Mouse (Mus musculus): Measurements from ENCODE around the gene Thada. TPM values are rescaled to one million over a fixed set of nuclear protein-coding genes. Genes with fewer than 3 reads are reported as not detected.

Thada gene
- polyA plus RNA-seq, 1 experiment: 0.72 TPM

DNA sequence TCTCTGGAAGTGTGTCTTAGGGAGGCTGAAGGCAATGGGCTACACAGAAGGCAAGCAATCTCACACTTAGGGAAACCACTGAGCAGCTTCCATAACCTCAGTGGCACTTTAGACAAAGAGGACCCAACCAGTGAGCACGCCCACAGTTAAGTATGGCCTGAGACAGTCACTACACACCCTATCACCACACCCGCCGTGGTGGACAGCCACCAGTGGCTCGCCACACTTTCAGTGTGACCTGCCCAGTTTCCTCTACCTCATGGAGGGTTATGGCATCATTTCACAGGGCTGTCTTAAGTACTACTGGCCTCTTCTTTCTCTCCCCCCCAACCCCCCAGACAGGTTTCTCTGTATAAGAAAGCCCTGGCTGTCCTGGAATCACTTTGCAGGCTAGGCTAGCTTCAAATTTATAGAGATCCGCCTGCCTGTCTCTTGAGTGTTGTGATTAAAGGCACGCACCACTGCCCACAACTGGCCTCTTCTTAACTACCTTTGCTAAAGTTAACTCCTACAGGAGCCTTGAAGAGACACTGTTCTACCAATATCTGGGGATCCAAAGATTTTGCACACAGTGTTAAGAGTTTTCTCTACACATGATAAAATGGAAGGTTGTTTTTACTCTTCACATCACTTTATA lies 194.3 kb downstream of the Thada start:
- TF ChIP-seq GATA1 (IDR thresholded peaks at IDR 0.05; ENCODE audit: borderline replicate concordance, low read length) (no peak), FLI1 (IDR thresholded peaks at IDR 0.05; ENCODE audit: low read length) (no peak)
- Histone ChIP-seq H3K9me3 (no peaks in the 10 kb centered on the region), H3K4me3 (replicated peaks) (no peak overlapping the region), H3K4me1 (peaks cover 52% of the 10 kb centered on the region), H3K27me3 (replicated peaks) (no peaks in the 10 kb centered on the region), H3K36me3 (replicated peaks; ENCODE audit: low read length) (peaks cover 26% of the 10 kb centered on the region)

DNA sequence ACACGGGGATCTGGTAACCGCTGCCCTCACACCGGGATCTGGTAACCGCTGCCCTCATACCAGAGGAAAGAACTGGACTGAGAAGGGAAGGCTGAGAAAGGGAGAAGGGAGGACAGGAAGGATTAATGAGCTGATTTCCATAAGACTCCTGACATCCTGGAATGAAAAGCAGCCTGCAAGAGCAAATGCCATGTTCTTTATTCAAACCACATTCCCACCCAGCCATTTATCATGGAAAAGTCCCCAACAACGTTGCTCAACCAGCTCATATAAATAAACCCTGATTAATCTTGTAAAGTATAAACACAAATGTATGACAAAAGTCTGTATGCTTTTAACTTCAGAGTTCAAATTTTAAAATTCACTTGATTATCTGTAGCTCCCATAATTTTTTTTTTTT lies 196.3 kb downstream of the Thada start:
- H3K27me3 ChIP-seq (replicated peaks): no peaks in the 10 kb centered on the region
- H3K9me3 ChIP-seq: no peaks in the 10 kb centered on the region
- H3K4me1 ChIP-seq: peaks cover 54% of the 10 kb centered on the region
- H3K4me3 ChIP-seq (replicated peaks): no peak overlapping the region
- H3K36me3 ChIP-seq (replicated peaks; ENCODE audit: low read length): peaks cover 39% of the 10 kb centered on the region
- TF ChIP-seq FLI1 (IDR thresholded peaks at IDR 0.05; ENCODE audit: low read length): no peak
- no peak for TF ChIP-seq GATA1 (IDR thresholded peaks at IDR 0.05; ENCODE audit: borderline replicate concordance, low read length)

DNA sequence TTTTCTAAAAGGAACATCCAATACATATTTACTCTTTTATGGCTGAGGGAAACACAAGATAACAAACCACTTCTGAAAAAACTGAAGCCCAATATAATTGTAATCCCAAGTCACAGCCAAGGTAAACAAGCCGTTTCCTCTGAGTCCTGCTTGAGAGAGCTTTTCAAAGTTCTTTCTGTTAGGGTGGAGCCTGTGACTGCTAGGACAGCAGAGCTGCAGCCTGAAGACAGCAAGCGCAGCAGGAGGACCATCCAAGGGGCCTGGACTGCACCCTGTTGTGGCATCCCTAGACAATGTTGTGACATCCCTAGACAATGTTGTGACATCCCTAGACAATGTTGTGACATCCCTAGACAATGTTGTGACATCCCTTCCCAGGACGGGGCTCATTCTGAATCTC lies 197.6 kb downstream of the Thada start:
- Histone ChIP-seq H3K4me1 (peaks cover 46% of the 10 kb centered on the region), H3K27me3 (replicated peaks) (no peaks in the 10 kb centered on the region), H3K36me3 (replicated peaks; ENCODE audit: low read length) (peaks cover 42% of the 10 kb centered on the region), H3K4me3 (replicated peaks) (no peak overlapping the region), H3K9me3 (no peaks in the 10 kb centered on the region)
- no peak for TF ChIP-seq FLI1 (IDR thresholded peaks at IDR 0.05; ENCODE audit: low read length)
- TF ChIP-seq GATA1 (IDR thresholded peaks at IDR 0.05; ENCODE audit: borderline replicate concordance, low read length): no peak

DNA sequence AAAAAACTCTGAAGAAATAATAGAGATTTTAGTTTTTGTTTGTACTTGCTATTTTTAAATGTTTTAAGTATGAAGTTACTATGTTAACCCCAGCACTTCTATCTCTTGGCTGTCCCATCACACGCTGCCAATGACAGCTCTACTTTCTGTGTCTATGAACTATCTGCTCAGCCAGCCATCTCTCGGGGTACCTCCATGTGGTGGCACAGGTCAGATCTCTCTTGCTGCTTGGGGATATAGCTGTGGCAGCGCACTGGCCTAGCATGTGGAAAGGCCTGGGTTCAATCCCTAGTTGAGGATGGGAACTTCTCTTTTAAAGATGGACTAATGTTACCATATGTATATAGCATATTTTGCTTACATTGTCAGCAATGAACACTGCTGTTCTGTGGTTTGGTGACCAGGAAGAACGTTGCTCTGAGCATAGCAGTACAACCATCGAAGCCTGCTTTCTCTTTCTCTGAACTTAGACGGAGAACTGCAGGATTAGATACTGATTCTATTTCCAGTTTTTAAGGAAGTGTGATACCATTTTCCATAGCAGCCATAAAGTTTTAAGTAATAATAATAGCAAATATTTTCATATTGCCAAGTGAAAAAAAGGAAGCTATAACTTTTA lies 198.4 kb downstream of the Thada start:
- no peak for TF ChIP-seq GATA1 (IDR thresholded peaks at IDR 0.05; ENCODE audit: borderline replicate concordance, low read length)
- no peak for TF ChIP-seq FLI1 (IDR thresholded peaks at IDR 0.05; ENCODE audit: low read length)
- H3K36me3 ChIP-seq (replicated peaks; ENCODE audit: low read length): peaks cover 42% of the 10 kb centered on the region
- no peaks in the 10 kb centered on the region for H3K27me3 ChIP-seq (replicated peaks)
- H3K4me3 ChIP-seq (replicated peaks): no peak overlapping the region
- peaks cover 49% of the 10 kb centered on the region for H3K4me1 ChIP-seq
- H3K9me3 ChIP-seq: no peaks in the 10 kb centered on the region

DNA sequence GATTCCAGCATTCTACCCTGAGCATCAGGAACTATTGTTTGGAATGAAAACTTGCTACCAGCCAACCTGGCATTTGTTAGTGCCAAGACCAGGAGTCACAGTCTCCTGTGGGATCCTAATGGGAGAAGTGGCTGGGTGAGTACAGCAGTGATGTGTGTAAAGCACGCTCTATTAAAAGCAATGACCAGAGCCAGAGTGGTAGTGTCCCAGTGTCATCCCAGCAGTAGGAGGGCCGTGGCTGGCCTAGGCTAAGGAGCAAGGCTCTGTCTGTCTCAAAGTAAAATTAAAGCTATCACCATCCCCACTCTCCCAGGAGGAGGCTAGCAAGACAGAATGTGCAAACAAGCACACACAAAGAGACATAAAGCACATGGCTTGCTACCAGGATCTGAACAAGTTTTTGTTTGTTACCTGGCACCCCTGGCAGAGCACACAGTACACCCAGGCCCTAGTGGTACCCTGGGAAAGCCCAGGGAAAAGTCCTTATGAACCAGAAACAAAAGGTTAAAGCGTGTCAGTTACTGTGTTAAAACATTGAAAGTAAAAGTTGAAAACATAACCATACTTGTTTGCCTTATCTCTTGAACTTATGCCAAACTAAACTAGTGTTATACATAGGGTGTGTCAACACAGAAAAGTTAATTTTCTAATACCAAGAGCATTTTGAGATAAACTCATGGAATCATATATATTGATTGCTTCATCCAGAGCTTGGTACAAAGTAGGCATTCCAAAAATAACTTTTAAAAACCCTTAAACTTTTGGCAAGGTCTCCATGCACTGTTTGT lies 199.7 kb downstream of the Thada start:
- peaks cover 46% of the 10 kb centered on the region for H3K36me3 ChIP-seq (replicated peaks; ENCODE audit: low read length)
- TF ChIP-seq GATA1 (IDR thresholded peaks at IDR 0.05; ENCODE audit: borderline replicate concordance, low read length) (no peak), FLI1 (IDR thresholded peaks at IDR 0.05; ENCODE audit: low read length) (no peak)
- H3K9me3 ChIP-seq: no peaks in the 10 kb centered on the region
- peaks cover 48% of the 10 kb centered on the region for H3K4me1 ChIP-seq
- no peak overlapping the region for H3K4me3 ChIP-seq (replicated peaks)
- H3K27me3 ChIP-seq (replicated peaks): no peaks in the 10 kb centered on the region

DNA sequence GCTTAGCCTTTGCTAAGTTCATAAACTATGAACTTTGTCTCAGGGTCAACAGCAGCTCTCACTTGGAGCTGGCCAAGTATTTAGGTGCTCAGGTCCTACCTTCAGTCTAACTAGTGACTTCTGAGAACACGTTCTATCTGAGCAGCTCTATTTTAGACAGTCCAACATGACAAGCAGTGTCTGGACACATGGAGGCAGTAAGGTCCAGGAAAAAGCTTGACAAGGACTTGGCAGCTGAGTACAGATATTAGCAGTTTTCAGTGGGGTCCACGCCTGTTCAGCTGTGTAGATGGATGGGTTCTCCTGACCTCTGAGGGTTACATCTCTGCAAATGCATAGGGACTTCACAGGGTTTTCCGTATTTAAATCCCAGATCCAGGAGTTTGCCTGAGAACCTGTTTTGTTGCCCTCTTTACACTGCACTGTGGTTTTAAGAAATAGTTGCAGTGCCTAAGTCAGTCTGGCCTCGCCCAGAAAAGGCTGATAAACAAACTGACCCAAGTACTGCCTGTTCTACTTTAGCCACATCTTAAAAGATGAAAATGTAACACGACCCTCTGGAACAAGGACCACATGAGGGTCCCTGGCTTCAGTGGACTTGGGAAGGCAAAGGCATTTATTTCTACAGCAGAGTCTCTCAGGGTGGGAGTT lies 200.4 kb downstream of the Thada start:
- H3K9me3 ChIP-seq: no peaks in the 10 kb centered on the region
- H3K36me3 ChIP-seq (replicated peaks; ENCODE audit: low read length): peaks cover 45% of the 10 kb centered on the region
- H3K4me1 ChIP-seq: peaks cover 47% of the 10 kb centered on the region
- TF ChIP-seq GATA1 (IDR thresholded peaks at IDR 0.05; ENCODE audit: borderline replicate concordance, low read length): no peak
- TF ChIP-seq FLI1 (IDR thresholded peaks at IDR 0.05; ENCODE audit: low read length): no peak
- no peak overlapping the region for H3K4me3 ChIP-seq (replicated peaks)
- H3K27me3 ChIP-seq (replicated peaks): no peaks in the 10 kb centered on the region

DNA sequence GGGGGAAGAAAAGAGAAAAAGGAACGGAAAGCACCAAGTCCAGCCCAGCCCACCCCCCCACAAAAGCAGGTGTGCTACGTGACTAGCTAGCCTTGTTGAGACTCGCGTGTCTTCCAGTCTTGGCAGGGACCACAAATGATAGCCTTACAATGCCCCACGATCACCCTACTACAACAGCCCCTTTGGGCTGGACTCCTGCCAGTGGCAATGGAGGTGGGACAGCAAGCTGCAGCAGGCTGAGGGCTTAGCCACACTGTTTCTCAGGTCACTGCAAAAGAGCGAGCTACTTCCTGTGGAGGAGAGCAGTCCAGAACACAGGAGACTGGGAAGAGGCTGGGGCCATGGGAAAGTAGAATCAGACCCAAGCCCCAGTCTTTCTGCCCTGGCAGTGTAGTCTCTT lies 201.7 kb downstream of the Thada start:
- Histone ChIP-seq H3K4me3 (replicated peaks) (no peak overlapping the region), H3K4me1 (peaks cover 45% of the 10 kb centered on the region), H3K36me3 (replicated peaks; ENCODE audit: low read length) (peaks cover 38% of the 10 kb centered on the region), H3K27me3 (replicated peaks) (no peaks in the 10 kb centered on the region), H3K9me3 (no peaks in the 10 kb centered on the region)
- TF ChIP-seq GATA1 (IDR thresholded peaks at IDR 0.05; ENCODE audit: borderline replicate concordance, low read length): no peak
- no peak for TF ChIP-seq FLI1 (IDR thresholded peaks at IDR 0.05; ENCODE audit: low read length)

DNA sequence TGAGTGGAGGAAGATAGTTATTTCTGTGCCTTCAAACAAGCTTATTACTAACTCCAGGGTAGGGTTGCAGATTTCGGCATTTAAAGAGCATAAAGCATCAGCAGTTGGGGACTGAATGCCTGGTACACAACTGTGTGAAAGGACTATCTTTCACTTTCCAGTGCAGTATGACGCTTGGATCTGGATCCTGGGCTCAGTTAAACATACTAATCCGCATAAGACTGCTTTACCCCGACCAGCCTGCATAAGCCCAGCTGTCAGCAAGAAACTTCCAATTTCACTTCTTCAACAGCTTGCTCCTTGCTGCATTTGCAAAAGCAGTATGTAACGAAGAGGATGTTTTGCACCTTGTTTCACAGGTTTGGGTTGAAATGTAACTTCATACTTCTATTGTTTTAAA lies 202.4 kb downstream of the Thada start:
- no peaks in the 10 kb centered on the region for H3K27me3 ChIP-seq (replicated peaks)
- no peak overlapping the region for H3K4me3 ChIP-seq (replicated peaks)
- peaks cover 46% of the 10 kb centered on the region for H3K4me1 ChIP-seq
- TF ChIP-seq GATA1 (IDR thresholded peaks at IDR 0.05; ENCODE audit: borderline replicate concordance, low read length): no peak
- no peak for TF ChIP-seq FLI1 (IDR thresholded peaks at IDR 0.05; ENCODE audit: low read length)
- no peaks in the 10 kb centered on the region for H3K9me3 ChIP-seq
- H3K36me3 ChIP-seq (replicated peaks; ENCODE audit: low read length): peaks cover 36% of the 10 kb centered on the region

DNA sequence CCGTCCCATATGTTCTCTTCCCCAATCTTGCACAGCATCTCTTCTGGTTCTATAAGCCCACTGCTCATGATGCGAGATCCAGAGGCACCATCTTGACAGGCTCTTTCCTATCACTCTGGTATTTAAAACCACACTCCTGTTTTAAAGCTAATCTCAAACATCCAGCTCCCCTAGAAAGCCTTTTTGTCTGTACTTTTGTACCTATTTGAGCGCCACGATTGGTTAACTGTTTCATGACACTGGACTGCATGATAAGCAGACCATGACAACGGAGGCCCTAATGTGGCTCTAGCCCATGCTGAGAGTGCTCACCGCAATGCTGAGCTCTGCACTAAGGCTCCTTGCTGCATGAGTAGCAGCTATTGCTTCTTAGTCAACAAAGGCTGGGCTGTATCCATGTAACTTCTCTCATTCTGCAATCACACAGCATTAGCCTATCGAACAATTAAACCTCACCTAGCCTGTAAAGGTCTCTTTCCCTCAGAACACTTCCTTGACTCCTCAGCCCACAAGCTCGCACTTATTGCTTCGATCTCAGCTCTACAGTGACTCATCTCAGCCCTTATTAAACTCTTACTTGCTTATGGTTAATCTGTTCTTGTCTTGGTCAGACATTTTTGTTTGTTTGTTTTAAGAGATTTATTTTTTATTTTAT lies 203.6 kb downstream of the Thada start:
- H3K9me3 ChIP-seq: no peaks in the 10 kb centered on the region
- no peaks in the 10 kb centered on the region for H3K27me3 ChIP-seq (replicated peaks)
- H3K4me1 ChIP-seq: peaks cover 48% of the 10 kb centered on the region
- peaks cover 36% of the 10 kb centered on the region for H3K36me3 ChIP-seq (replicated peaks; ENCODE audit: low read length)
- no peak overlapping the region for H3K4me3 ChIP-seq (replicated peaks)
- TF ChIP-seq GATA1 (IDR thresholded peaks at IDR 0.05; ENCODE audit: borderline replicate concordance, low read length): no peak
- no peak for TF ChIP-seq FLI1 (IDR thresholded peaks at IDR 0.05; ENCODE audit: low read length)
